Mouse (Mus musculus): Measurements from ENCODE around the gene Farp1. TPM values are rescaled to one million over a fixed set of nuclear protein-coding genes. Genes with fewer than 3 reads are reported as not detected.

Farp1 gene
- polyA plus RNA-seq, 1 experiment from 2014 or later, result 35.6 TPM

- Histone ChIP-seq H3K9me3 (no peaks in the 10 kb centered on the region), H3K4me1 (no peaks in the 10 kb centered on the region; the same call in 1 of the 2 replicates), H3K27me3 (no peaks in the 10 kb centered on the region), H3K27ac (replicated peaks) (no peak overlapping the region), H3K4me3 (no peak overlapping the region), H3K9ac (replicated peaks) (no peak overlapping the region), H3K36me3 (peaks cover 18% of the 10 kb centered on the region; the same call in 1 of the 2 replicates), H3K4me2 (replicated peaks) (no peak overlapping the region)
- no peak for ATAC-seq (replicated peaks)
- WGBS, result 85% methylated on average over 14 of the region's 14 CpGs
These were observed 211.2 kb downstream of the Farp1 start for GRCm38 (mm10) chr14:121246048-121246731.

- H3K4me3 ChIP-seq, result no peak overlapping the region
- 53% methylated on average over 7 of the region's 7 CpGs for WGBS
- no peak overlapping the region for H3K27ac ChIP-seq (replicated peaks)
- ATAC-seq (replicated peaks), result no peak
- no peaks in the 10 kb centered on the region; the same call in 1 of the 2 replicates for H3K4me1 ChIP-seq
- H3K36me3 ChIP-seq, result peaks cover 13% of the 10 kb centered on the region; the same call in 1 of the 2 replicates
- no peaks in the 10 kb centered on the region for H3K9me3 ChIP-seq
- no peak overlapping the region for H3K4me2 ChIP-seq (replicated peaks)
- no peaks in the 10 kb centered on the region for H3K27me3 ChIP-seq
- no peak overlapping the region for H3K9ac ChIP-seq (replicated peaks)
These were observed 212.3 kb downstream of the Farp1 start for GRCm38 (mm10) chr14:121247287-121247686.

- Histone ChIP-seq H3K4me2 (replicated peaks) (no peak overlapping the region), H3K9ac (replicated peaks) (no peak overlapping the region), H3K9me3 (no peaks in the 10 kb centered on the region), H3K4me3 (no peak overlapping the region), H3K27ac (replicated peaks) (0 out of 2 replicates have a peak overlapping the region, but pooled peaks have one; percentile 9), H3K27me3 (no peaks in the 10 kb centered on the region), H3K4me1 (no peaks in the 10 kb centered on the region; the same call in 1 of the 2 replicates), H3K36me3 (peaks cover 12% of the 10 kb centered on the region; the same call in 1 of the 2 replicates)
- 83% methylated on average over 5 of the region's 5 CpGs for WGBS
- ATAC-seq (replicated peaks), result no peak
These were observed 213.3 kb downstream of the Farp1 start for GRCm38 (mm10) chr14:121248346-121248745.

- H3K4me2 ChIP-seq (replicated peaks), result no peak overlapping the region
- no peaks in the 10 kb centered on the region for H3K9me3 ChIP-seq
- H3K27ac ChIP-seq (replicated peaks), result no peak overlapping the region
- no peaks in the 10 kb centered on the region; the same call in 1 of the 2 replicates for H3K4me1 ChIP-seq
- no peak overlapping the region for H3K9ac ChIP-seq (replicated peaks)
- ATAC-seq (replicated peaks), result no peak
- 56% methylated on average over 5 of the region's 5 CpGs for WGBS
- H3K36me3 ChIP-seq, result no peaks in the 10 kb centered on the region
- H3K27me3 ChIP-seq, result no peaks in the 10 kb centered on the region
- no peak overlapping the region for H3K4me3 ChIP-seq
These were observed 216.1 kb downstream of the Farp1 start for GRCm38 (mm10) chr14:121251099-121251498.

GRCm38 (mm10) chr14:121251708-121252107 lies 216.7 kb downstream of the Farp1 start:
- no peak overlapping the region for H3K9ac ChIP-seq (replicated peaks)
- no peaks in the 10 kb centered on the region for H3K27me3 ChIP-seq
- H3K27ac ChIP-seq (replicated peaks), result no peak overlapping the region
- H3K36me3 ChIP-seq, result no peaks in the 10 kb centered on the region
- H3K4me1 ChIP-seq, result no peaks in the 10 kb centered on the region; the same call in 1 of the 2 replicates
- no peak for ATAC-seq (replicated peaks)
- 44% methylated on average over 4 of the region's 4 CpGs for WGBS
- H3K4me2 ChIP-seq (replicated peaks), result no peak overlapping the region
- H3K9me3 ChIP-seq, result no peaks in the 10 kb centered on the region
- no peak overlapping the region for H3K4me3 ChIP-seq

GRCm38 (mm10) chr14:121252542-121252941 lies 217.5 kb downstream of the Farp1 start:
- Histone ChIP-seq H3K4me1 (no peaks in the 10 kb centered on the region), H3K36me3 (no peaks in the 10 kb centered on the region), H3K9ac (replicated peaks) (no peak overlapping the region), H3K4me3 (no peak overlapping the region), H3K27me3 (no peaks in the 10 kb centered on the region), H3K4me2 (replicated peaks) (no peak overlapping the region), H3K27ac (replicated peaks) (no peak overlapping the region), H3K9me3 (no peaks in the 10 kb centered on the region)
- 93% methylated on average over 10 of the region's 10 CpGs for WGBS
- no peak for ATAC-seq (replicated peaks)

GRCm38 (mm10) chr14:121254869-121255268 lies 219.9 kb downstream of the Farp1 start:
- ATAC-seq (replicated peaks), result no peak
- Histone ChIP-seq H3K9ac (replicated peaks) (no peak overlapping the region), H3K4me2 (replicated peaks) (no peak overlapping the region), H3K27me3 (no peaks in the 10 kb centered on the region), H3K4me3 (no peak overlapping the region), H3K4me1 (0 out of 2 replicates have a peak, but pooled peaks cover 5% of the 10 kb centered on the region), H3K27ac (replicated peaks) (no peak overlapping the region), H3K9me3 (no peaks in the 10 kb centered on the region), H3K36me3 (peaks cover 3% of the 10 kb centered on the region; the same call in 1 of the 2 replicates)
- WGBS, result 88% methylated on average over 10 of the region's 10 CpGs

- Histone ChIP-seq H3K4me2 (replicated peaks) (no peak overlapping the region), H3K9me3 (no peaks in the 10 kb centered on the region), H3K36me3 (peaks cover 3% of the 10 kb centered on the region; the same call in 1 of the 2 replicates), H3K9ac (replicated peaks) (no peak overlapping the region), H3K4me3 (no peak overlapping the region), H3K27ac (replicated peaks) (no peak overlapping the region), H3K27me3 (no peaks in the 10 kb centered on the region), H3K4me1 (0 out of 2 replicates have a peak, but pooled peaks cover 5% of the 10 kb centered on the region)
- WGBS, result 91% methylated on average over 13 of the region's 13 CpGs
- ATAC-seq (replicated peaks), result no peak
These were observed 220.5 kb downstream of the Farp1 start for GRCm38 (mm10) chr14:121255469-121255868.

- peaks cover 3% of the 10 kb centered on the region; the same call in 1 of the 2 replicates for H3K36me3 ChIP-seq
- H3K4me1 ChIP-seq, result 0 out of 2 replicates have a peak, but pooled peaks cover 5% of the 10 kb centered on the region
- no peak overlapping the region for H3K4me3 ChIP-seq
- no peak overlapping the region for H3K9ac ChIP-seq (replicated peaks)
- 95% methylated on average over 7 of the region's 7 CpGs for WGBS
- H3K9me3 ChIP-seq, result no peaks in the 10 kb centered on the region
- H3K27me3 ChIP-seq, result no peaks in the 10 kb centered on the region
- no peak for ATAC-seq (replicated peaks)
- H3K4me2 ChIP-seq (replicated peaks), result no peak overlapping the region
- no peak overlapping the region for H3K27ac ChIP-seq (replicated peaks)
These were observed 221.9 kb downstream of the Farp1 start for GRCm38 (mm10) chr14:121256896-121257295.

- Histone ChIP-seq H3K27ac (replicated peaks) (peak overlapping the region; percentile 35; the same call in 1 of the 2 replicates), H3K36me3 (peaks cover 3% of the 10 kb centered on the region; the same call in 1 of the 2 replicates), H3K27me3 (no peaks in the 10 kb centered on the region), H3K4me2 (replicated peaks) (no peak overlapping the region), H3K4me3 (no peak overlapping the region), H3K4me1 (0 out of 2 replicates have a peak, but pooled peaks cover 5% of the 10 kb centered on the region), H3K9me3 (no peaks in the 10 kb centered on the region), H3K9ac (replicated peaks) (no peak overlapping the region)
- peak; percentile 51 for ATAC-seq (replicated peaks)
- 60% methylated on average over 11 of the region's 11 CpGs for WGBS
These were observed 224.3 kb downstream of the Farp1 start for GRCm38 (mm10) chr14:121259332-121259731.

GRCm38 (mm10) chr14:121259789-121260188 lies 224.8 kb downstream of the Farp1 start:
- Histone ChIP-seq H3K9ac (replicated peaks) (no peak overlapping the region), H3K9me3 (no peaks in the 10 kb centered on the region), H3K4me3 (no peak overlapping the region), H3K4me2 (replicated peaks) (no peak overlapping the region), H3K27ac (replicated peaks) (0 out of 2 replicates have a peak overlapping the region, but pooled peaks have one; percentile 35), H3K4me1 (0 out of 2 replicates have a peak, but pooled peaks cover 5% of the 10 kb centered on the region), H3K36me3 (peaks cover 3% of the 10 kb centered on the region; the same call in 1 of the 2 replicates), H3K27me3 (no peaks in the 10 kb centered on the region)
- ATAC-seq (replicated peaks), result peak; percentile 57
- 50% methylated on average over 7 of the region's 7 CpGs for WGBS

- H3K36me3 ChIP-seq, result peaks cover 3% of the 10 kb centered on the region; the same call in 1 of the 2 replicates
- no peak overlapping the region for H3K4me3 ChIP-seq
- no peaks in the 10 kb centered on the region for H3K9me3 ChIP-seq
- no peak overlapping the region for H3K4me2 ChIP-seq (replicated peaks)
- no peak overlapping the region for H3K27ac ChIP-seq (replicated peaks)
- 82% methylated on average over 5 of the region's 5 CpGs for WGBS
- no peak for ATAC-seq (replicated peaks)
- H3K27me3 ChIP-seq, result no peaks in the 10 kb centered on the region
- H3K4me1 ChIP-seq, result 0 out of 2 replicates have a peak, but pooled peaks cover 5% of the 10 kb centered on the region
- no peak overlapping the region for H3K9ac ChIP-seq (replicated peaks)
These were observed 226.4 kb downstream of the Farp1 start for GRCm38 (mm10) chr14:121261229-121261879.

Measured in forebrain, embryonic 15.5 days (tissue).